Mouse (Mus musculus) inflammation-experienced regulatory T-cells, adult 16 weeks (primary cell): Measurements from ENCODE around the gene Rita1. TPM values are rescaled to one million over a fixed set of nuclear protein-coding genes. Genes with fewer than 3 reads are reported as not detected.

Source experiments
- polyA plus RNA-seq: library from polyadenylated mRNA; unstranded; fragments of 100-300 nt; shearing (Covaris generic); gene quantifications from one replicate; pipeline ENCODE4 v1.2.1, GENCODE M21; 2017

Gene Rita1
- 8.8 TPM for polyA plus RNA-seq

GRCm38 (mm10) chr5:120612442-120612821 is at the start of gene Rita1, which contains the start of gene Ddx54:
Gene Rita1, minus strand, starts transcription at chr5:120612589.
Gene Ddx54, plus strand, starts transcription at chr5:120612739.

GRCm38 (mm10) chr5:120648569-120649373 is 36.4 kb upstream of the Rita1 start, which contains the start of gene Rasal1:
Gene Rasal1, plus strand, starts transcription at chr5:120648812.

GRCm38 (mm10) chr5:120634131-120634530 is 21.7 kb upstream of the Rita1 start, which contains the start of gene Cfap73:
Gene Cfap73, minus strand, starts transcription at chr5:120634235.

GRCm38 (mm10) chr5:120588569-120589094 is 23.8 kb downstream of the Rita1 start, which contains the start of the genes Tpcn1 and Iqcd:
Gene Tpcn1, minus strand, starts transcription at chr5:120588673.
Gene Iqcd, plus strand, starts transcription at chr5:120589016.

Other genes with a start within 250 kb of the Rita1 start
- not detected for gene Lhx5, start 180.9 kb downstream of the Rita1 start, polyA plus RNA-seq
- gene Sdsl, start 139.8 kb downstream of the Rita1 start, polyA plus RNA-seq: 0.24 TPM
- gene Sds, start 136.1 kb downstream of the Rita1 start, polyA plus RNA-seq: not detected
- gene Plbd2, start 109.0 kb downstream of the Rita1 start, polyA plus RNA-seq: 6.5 TPM
- gene Slc8b1, start 101.4 kb downstream of the Rita1 start, polyA plus RNA-seq: 19.1 TPM
- gene Tpcn1, start 23.9 kb downstream of the Rita1 start, polyA plus RNA-seq: 29.6 TPM
- 1.2 TPM for gene Iqcd, start 23.6 kb downstream of the Rita1 start, polyA plus RNA-seq
- gene Ddx54, start 150 bp upstream of the Rita1 start, polyA plus RNA-seq: 97.1 TPM
- gene Cfap73, start 21.6 kb upstream of the Rita1 start, polyA plus RNA-seq: not detected
- 14.6 TPM for gene Rasal1, start 36.2 kb upstream of the Rita1 start, polyA plus RNA-seq
- gene Dtx1, start 99.3 kb upstream of the Rita1 start, polyA plus RNA-seq: 35.3 TPM
- gene Oas2, start 137.3 kb upstream of the Rita1 start, polyA plus RNA-seq: 1.2 TPM
- 14.1 TPM for gene Oas3, start 165.1 kb upstream of the Rita1 start, polyA plus RNA-seq
- not detected for gene Oas1e, start 182.9 kb upstream of the Rita1 start, polyA plus RNA-seq
- 13.0 TPM for gene Oas1c, start 199.9 kb upstream of the Rita1 start, polyA plus RNA-seq
- gene Oas1f, start 234.8 kb upstream of the Rita1 start, polyA plus RNA-seq: not detected
- gene Oas1h, start 248.8 kb upstream of the Rita1 start, polyA plus RNA-seq: not detected